Mouse (Mus musculus): ENCODE measurements around the gene Creb3.
"Not testable (repeated sequence)": the region's sequence is repeated elsewhere in the genome, so short reads cannot be mapped to it uniquely, and the experiment has no call there.

Gene Creb3

DNA sequence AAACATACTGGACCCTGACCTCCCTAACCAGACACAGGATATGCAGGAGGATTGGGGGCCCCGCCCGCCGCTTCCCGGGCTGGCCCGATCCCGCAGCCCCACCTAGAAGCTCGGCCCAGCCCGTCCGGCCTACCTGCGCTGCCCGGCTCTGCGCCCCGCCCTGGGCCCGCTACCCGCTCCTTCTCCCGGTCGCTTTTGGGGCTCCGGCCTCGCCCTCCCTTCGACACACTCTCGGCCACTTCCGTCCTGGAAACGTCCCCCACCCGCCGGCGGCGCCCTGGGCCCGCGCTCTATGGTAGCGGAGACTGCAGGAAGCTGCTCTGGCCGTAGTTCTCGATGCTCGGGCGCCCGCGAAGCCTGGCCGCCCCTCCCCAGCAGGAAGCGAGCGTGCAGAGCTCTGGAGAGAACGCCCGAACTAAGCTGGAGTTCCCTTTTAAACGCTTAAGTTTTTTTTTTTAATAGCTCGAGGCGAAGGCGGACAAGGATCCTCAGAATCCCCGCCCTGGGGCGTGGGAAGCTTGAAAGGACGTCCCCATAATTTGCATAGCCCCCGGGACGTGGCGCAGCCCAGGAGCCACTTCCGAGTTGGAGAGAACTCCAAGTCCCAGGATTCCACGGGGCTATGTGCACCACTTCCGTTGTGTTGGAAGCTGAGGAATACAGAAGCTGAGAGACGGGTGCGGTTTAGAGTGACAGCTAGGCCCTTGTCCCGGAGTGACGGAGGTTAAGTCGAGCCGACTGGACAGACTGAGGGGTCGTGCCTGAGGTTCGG is at the start of gene Creb3, which contains the start of gene Tln1:
Gene Creb3 (plus strand): TSS at position 336 of the 772 bp plus-strand sequence.
Gene Tln1 (minus strand): TSS at position 695 of the 772 bp plus-strand sequence.
- DNase-seq (ENCODE audit: low spot score): peak; percentile 93

- DNase-seq (ENCODE audit: low spot score): no peak
These were observed 49.5 kb upstream of the Creb3 start for GRCm38 (mm10) chr4:43512653-43513052.

DNA sequence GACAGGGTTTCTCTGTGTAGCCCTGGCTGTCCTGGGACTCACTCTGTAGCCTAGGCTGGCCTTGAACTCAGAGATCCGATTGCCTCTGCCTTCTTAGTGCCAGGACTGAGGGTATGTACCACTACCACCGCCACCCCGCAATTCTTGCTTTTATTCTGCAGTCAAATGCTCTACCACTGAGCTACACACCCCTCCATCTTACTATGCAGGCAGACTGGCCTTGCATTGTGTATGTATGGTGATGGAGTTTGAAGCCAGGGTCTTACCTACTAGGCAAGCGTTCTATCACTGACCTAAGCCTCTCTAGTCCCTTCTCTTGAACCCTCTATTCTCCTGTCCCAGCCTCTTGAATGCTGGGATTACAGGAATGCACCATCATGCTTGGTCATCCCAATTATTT is 48.8 kb upstream of the Creb3 start:
- no peak for DNase-seq (ENCODE audit: low spot score)

- DNase-seq (ENCODE audit: low spot score): no peak
These were observed 48.3 kb upstream of the Creb3 start for GRCm38 (mm10) chr4:43513791-43514190.

DNA sequence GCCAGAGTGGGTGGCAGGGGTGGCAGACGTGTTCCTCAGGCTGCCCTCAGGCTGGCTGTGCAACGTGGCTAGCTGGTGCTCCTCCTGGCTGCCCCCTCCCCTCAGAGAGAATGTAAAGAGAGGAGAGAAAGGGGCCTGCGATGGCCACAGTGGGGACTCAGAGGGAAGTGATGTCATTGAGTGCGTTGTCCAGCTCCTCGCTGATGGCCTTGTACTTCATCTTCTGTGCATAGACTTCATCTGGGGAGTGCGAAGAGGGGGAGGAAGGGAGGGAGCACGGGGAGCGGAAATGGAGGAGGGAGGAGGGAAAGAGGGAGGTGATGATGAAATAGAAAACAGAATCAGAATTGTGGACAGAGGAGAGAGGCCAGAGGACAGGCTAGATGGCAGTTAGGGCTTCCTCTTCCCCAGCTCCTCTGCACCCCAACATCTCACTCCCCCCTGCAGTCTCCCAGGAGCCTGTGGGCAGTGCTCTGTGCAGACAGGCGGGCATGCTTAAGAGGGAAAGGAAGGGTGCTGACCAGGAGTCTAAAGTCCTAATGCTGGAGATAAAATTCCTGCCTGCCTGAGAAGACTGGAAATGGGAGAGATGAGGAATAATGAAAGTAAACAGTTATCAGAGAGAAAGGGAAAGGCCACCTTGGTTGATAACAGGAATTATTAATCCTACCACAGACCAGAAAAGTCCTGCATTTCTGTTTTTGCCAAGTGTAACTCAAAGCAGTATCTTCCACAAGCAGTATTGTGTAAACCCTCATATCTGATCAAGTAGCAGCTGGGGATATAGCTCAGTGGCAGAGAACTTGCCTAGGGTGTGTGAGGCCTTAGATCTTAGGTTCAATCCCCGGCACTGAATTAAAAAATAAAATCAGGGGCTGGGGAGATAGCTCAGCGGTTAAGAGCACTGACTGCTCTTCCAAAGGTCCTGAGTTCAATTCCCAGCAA is 46.1 kb upstream of the Creb3 start:
- DNase-seq (ENCODE audit: low spot score): no peak

DNA sequence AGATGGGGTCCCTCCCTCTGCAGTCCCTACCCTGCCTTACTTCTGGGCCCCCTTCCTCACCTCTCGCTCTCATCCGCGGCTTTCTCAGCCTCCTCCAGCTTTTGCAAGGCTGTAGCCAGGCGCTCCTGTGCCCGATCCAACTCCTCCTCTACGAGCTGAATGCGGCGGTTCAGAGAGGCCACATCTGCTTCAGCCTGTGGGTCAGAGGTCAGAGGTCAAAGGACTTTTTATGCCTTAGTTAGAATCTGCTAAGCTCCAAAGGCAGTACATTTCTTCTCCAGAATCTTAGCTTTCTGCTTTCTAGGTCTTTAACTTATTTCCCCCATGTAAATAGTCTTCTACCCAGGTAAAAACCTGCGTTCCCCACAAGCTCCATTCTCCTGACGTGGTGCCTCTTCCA is 42.6 kb upstream of the Creb3 start:
- no peak for DNase-seq (ENCODE audit: low spot score)

- DNase-seq (ENCODE audit: low spot score): peak; percentile 83
These were observed 42.2 kb upstream of the Creb3 start for GRCm38 (mm10) chr4:43519956-43520355.

DNA sequence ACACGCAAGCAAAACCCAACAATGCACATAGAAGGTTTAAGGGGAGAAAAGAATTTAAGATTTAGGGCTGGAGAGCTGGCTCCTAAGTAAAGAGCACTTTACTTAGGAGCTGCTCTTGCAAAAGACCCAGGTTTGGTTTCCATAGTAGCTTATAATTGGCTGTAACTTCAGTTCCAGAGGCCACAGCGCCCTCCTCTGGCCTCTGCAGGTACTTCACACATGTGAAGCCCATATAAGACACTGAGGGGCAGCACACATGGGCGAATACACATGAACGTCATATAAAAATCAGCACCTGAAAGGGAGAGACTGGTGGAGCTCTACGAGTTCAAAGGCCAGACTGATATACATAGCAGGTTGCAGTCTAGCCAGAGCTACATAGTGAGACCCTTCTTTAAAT is 34.3 kb upstream of the Creb3 start:
- no peak for DNase-seq (ENCODE audit: low spot score)

DNA sequence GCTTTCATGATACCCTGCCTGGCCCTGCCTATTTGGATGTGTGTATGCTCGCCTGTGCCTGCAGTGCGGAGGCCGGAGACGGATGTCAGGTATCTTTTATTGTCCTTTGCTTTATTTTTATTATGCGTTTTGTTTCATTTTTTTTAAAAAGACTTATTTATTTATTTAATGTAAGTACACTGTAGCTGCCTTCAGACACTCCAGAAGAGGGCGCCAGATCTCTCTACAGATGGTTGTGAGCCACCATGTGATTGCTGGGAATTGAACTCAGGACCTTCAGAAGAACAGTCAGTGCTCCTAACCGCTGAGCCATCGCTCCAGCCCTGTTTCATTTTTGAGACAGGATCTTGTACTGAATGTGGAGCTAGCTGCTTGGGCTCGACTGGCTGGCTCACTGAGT is 33.6 kb upstream of the Creb3 start:
- DNase-seq (ENCODE audit: low spot score): no peak

- no peak for DNase-seq (ENCODE audit: low spot score)
These were observed 32.0 kb upstream of the Creb3 start for GRCm38 (mm10) chr4:43530081-43530501.

GRCm38 (mm10) chr4:43530581-43530980 is 31.6 kb upstream of the Creb3 start:
- DNase-seq (ENCODE audit: low spot score): peak; percentile 72

DNA sequence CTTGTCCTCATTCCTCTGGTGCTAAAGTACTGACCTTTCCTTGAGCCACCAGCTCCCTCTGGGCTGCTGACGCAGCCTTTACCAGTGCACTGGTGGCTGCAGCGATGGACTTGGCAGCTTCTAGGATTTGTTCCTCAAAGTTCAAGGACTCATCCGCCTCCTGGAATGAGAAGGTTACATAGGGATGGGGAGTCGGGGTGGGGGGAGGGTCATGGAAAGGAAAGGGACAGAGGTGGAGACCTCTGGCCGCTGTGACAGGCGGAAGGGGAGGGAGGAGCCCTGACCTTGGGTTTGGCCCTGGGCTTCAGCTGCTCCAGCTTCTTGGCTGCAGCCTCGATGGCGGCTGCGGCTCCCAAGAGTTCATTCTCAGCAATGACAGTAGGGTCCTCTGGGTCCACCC is 28.9 kb upstream of the Creb3 start:
- DNase-seq (ENCODE audit: low spot score): peak; percentile 56

DNA sequence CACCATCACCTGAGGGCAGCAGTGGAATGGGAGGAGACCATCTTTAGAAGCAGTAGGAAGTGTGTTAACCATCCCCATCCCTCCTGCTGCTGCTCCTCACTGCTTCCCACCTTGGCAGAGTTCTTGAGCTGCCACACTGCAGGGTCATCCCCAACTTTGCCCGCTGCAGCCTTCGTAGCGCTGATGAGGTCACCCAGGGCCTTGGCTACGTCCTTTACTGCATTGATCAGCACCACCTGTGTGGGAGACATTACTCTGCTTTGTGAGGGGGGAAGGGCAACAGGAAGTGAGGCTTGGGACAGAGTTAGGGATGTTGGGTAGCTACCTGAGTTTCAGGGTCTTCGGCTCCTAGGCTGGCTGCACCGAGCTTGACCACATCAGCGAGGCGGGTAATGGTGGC is 26.5 kb upstream of the Creb3 start:
- DNase-seq (ENCODE audit: low spot score): no peak

- no peak for DNase-seq (ENCODE audit: low spot score)
These were observed 26.1 kb upstream of the Creb3 start for GRCm38 (mm10) chr4:43536031-43536430.

DNA sequence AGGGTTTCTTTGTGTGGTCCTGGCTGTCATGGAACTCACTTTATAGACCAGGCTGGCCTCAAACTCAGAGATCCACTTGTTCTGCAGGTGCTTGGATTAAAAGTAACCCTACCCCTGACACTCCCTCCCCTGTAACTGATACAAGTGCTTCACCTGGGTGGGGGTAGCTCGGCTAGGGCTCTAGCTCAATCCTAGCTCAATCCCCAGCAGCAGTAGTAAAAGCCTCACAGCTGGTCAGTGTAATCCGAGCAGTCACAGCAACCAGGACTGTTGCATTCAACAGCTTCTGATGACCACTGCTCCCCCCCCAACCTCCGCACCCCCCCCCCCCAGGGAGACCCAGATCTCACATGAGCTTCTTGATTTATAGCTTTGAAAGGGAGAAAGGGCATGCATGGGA is 20.1 kb upstream of the Creb3 start:
- no peak for DNase-seq (ENCODE audit: low spot score)

DNA sequence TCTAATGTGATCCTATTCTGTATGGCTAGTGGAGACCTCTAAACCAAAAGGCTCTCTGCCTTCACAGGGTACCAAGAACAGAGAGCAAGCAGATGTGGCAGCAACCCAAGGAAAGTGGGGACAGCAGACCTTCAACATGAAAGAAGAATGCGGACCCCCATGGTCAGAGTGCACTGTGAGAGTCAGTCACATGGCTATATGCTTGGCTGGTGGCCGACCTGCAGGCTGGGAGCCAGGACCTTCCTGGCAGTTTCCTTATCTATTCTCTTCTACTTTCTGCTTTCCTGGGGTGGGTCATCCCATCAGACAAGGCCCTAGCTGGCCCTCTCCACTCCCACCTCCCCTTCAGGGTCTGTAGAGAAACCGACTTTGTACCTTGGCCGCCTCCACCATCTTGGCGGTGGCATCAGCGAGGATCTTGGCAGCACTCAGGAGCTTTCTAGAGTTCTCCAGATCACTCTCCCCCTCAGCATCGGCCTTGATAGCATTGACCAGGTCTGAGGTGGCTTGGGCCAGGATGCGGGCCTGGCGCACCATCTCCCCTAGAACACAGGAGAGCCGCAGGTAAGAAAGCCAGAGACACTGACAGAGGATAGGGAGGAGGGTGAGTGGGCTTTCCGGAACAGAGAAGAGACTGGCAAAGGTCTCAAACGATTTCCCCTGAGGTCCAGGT is 15.6 kb upstream of the Creb3 start:
- peak; percentile 35 for DNase-seq (ENCODE audit: low spot score)

DNA sequence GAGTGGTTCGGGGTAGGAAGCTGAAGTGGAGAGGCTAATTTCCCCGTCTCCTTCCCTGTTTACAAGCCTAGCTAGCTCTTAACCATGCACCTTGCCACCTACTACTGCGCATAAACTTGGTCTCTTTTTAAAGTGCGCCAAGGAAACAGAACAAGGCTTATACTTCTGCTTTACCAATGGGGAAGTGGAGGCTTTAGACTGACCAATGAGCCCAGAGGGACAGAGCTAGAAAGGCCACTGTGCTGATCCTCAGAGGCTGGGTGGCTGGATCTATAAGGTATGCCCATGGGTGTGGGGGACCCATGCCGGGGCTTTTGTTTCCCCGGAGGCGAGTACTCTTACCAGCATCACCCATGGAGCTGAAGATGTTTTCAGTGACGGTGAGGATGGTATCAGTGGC is 15.0 kb upstream of the Creb3 start:
- DNase-seq (ENCODE audit: low spot score): no peak

- DNase-seq (ENCODE audit: low spot score): no peak
These were observed 13.1 kb upstream of the Creb3 start for GRCm38 (mm10) chr4:43549055-43549454.

DNA sequence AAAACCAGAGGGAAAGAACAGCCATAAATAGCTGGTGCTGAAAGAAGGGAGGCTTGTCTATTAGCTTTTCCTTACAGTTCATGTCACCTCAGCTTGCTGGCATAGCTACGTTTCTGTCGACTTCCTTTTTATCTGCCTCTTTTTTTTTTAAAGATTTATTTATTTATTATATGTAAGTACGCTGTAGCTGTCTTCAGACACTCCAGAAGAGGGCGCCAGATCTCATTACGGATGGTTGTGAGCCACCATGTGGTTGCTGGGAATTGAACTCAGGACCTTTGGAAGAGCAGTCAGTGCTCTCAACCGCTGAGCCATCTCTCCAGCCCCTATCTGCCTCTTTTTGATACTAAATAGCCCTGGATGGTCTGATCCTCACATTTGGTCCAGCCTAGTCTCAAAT is 10.3 kb upstream of the Creb3 start:
- not testable (repeated sequence) for DNase-seq (ENCODE audit: low spot score)

DNA sequence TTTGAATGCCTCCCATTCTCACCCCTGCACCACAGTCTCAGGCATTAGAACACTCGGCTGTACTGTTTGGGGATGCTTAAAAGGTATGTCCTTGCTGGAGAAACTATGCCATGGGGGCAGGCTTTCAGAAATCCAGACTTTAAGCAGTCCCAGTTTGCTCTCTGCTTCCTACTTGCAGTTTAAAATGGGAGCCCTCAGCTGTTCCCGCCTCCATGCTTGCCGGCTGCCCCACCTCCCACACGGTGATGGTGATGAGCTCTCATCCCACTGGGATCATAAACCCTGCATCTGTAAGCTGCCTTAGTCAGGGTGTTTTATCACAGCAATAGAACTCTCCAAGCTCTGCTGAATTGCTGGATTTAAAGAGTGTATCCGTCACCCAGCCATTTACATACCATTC is 9.7 kb upstream of the Creb3 start:
- DNase-seq (ENCODE audit: low spot score): no peak

DNA sequence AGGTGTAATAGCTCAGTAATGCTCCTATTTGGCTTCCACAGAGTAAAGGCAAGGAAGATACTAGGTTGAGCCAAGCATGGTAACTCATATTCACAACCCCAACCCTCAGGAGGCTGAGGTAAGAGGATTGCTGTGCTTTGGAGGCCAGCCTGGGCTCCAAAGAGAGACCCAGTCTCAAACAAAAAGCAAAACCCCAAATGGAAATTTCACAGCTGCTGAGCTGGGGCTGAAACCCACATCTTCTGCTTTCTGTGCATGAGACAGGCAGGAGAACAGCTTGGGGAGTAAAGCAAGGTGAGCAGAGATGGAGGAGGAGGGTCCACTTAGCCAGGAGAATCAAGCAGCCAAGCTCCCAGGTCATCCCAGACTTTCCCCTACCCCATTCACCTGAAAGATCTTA is 8.2 kb upstream of the Creb3 start:
- no peak for DNase-seq (ENCODE audit: low spot score)

DNA sequence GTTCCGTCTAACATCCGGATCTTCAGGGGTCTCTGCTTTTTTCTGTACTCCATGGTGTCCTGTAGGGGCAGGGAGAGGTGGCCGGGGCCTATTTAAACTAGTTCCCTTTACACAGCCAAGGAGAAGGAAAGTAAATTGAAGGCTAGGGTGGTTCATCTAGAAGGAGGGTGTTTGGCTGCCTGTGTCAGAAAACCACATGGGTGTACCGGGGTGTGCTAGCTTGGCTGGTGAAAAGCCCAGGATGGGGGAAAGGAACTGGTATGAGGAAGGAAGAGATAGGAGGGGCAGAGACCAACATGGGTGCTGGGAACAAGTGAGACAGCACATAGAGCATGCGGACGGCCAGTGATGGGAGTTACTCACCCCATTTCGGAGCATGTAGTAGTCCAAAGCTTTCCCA is 6.2 kb upstream of the Creb3 start:
- no peak for DNase-seq (ENCODE audit: low spot score)
